Mouse (Mus musculus) liver, embryonic 11.5 days (tissue): ENCODE data around the gene Rinl. TPM values are rescaled to one million over a fixed set of nuclear protein-coding genes. Genes with fewer than 3 reads are reported as not detected.

ENCODE experiments used
- ATAC-seq: fragments of 200-750 bp; cut with Nextera tagmentation; replicated peaks from 2 replicates; pipeline ENCODE4 v1.8.0; 2017; ENCODE audit warnings: moderate number of reproducible peaks, mild to moderate bottlenecking, moderate TSS enrichment, moderate library complexity; ENCODE audit not compliant: low FRiP score
- DNase-seq: peaks from one replicate; pipeline ENCODE4 v3.0.0-alpha.2; 2017; ENCODE audit warnings: low spot score
- H3K27ac ChIP-seq: fragments of 300-500 bp; sonication (generic); 2 replicates; pipeline ENCODE4 v1.5.1; 2014; ENCODE audit warnings: mild to moderate bottlenecking, low read depth, low read length, control low read depth
- H3K27me3 ChIP-seq: fragments of 300-500 bp; sonication (generic); replicated peaks from 2 replicates; pipeline ENCODE4 v1.6.1; 2014; ENCODE audit warnings: low read length, mixed read lengths; ENCODE audit not compliant: control insufficient read depth, insufficient read depth
- H3K36me3 ChIP-seq: fragments of 300-500 bp; sonication (generic); 2 replicates; pipeline ENCODE4 v1.6.1; 2014; ENCODE audit warnings: mild to moderate bottlenecking, low read length, moderate library complexity, mixed read lengths; ENCODE audit not compliant: control insufficient read depth, insufficient read depth
- H3K4me1 ChIP-seq: fragments of 300-500 bp; sonication (generic); replicated peaks from 2 replicates; pipeline ENCODE4 v1.6.1; 2014; ENCODE audit warnings: low read length, mixed read lengths; ENCODE audit not compliant: control insufficient read depth, insufficient read depth
- H3K4me2 ChIP-seq: fragments of 300-500 bp; sonication (generic); 2 replicates; pipeline ENCODE4 v1.6.1; 2014; ENCODE audit warnings: mild to moderate bottlenecking, control low read depth, moderate library complexity
- H3K4me3 ChIP-seq: fragments of 300-500 bp; sonication (generic); 2 replicates; pipeline ENCODE4 v1.5.1; 2014; ENCODE audit warnings: low read depth, low read length, control low read depth
- H3K9ac ChIP-seq: fragments of 300-500 bp; sonication (generic); 2 replicates; pipeline ENCODE4 v1.6.1; 2014; ENCODE audit warnings: low read depth, low read length, control low read depth
- H3K9me3 ChIP-seq: fragments of 300-500 bp; sonication (generic); 2 replicates; pipeline ENCODE4 v1.6.1; 2016; ENCODE audit warnings: low read length, inconsistent platforms, mixed read lengths; ENCODE audit not compliant: control insufficient read depth
- WGBS: fragments of 180-500 bp; shearing (Covaris S2); extraction: QIAGEN DNeasy Blood & Tissue Kit; methylation state at CpG from one replicate; pipeline ENCODE4 v1.1.7; 2014; 5-methylcytosine and 5-hydroxymethylcytosine counted together
- polyA plus RNA-seq: library from polyadenylated mRNA; unstranded; fragments of >200 nt; fragmentation: Nextera tagmentation; extraction: Ambion mirVana; gene quantifications from 2 replicates; pipeline ENCODE4 v1.2.1, GENCODE M21; 2014

Rinl gene
- polyA plus RNA-seq, 1 experiment from 2014 or later: 23.1 TPM

- peaks cover 12% of the 10 kb centered on the region for H3K4me1 ChIP-seq
- DNase-seq: no peak
- H3K9me3 ChIP-seq: no peaks in the 10 kb centered on the region
- WGBS: 93% methylated on average over 9 of the region's 9 CpGs
- no peak overlapping the region for H3K4me2 ChIP-seq
- no peak overlapping the region for H3K27ac ChIP-seq
- H3K4me3 ChIP-seq: no peak overlapping the region
- ATAC-seq: no peak
- H3K27me3 ChIP-seq: no peaks in the 10 kb centered on the region
- H3K36me3 ChIP-seq: peaks cover 17% of the 10 kb centered on the region
- H3K9ac ChIP-seq: no peak overlapping the region
Measured at GRCm38 (mm10) chr7:28761907-28762306, 26.9 kb upstream of the Rinl start.

DNA sequence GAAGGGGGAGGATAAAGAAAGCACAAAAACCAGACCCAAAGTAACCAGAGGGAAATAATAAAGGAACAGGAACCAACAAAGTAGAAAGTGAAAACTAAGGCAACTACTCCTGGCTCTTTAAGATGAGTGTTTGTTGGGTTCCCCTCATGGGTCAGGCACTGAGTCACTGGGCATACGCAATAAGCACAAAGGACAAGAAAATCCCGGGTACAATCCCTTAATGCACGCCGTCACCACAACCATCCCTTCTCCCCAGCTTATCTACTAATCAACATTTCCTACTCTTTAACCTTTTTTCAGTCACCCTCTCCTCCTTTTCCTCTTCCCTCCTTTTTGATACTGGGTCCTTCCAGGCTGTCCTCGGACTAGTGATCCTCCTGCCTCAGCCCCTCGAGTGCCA, 23.6 kb upstream of the Rinl start:
- Histone ChIP-seq H3K4me3 (peak overlapping the region; percentile 66), H3K9me3 (no peaks in the 10 kb centered on the region), H3K27me3 (no peaks in the 10 kb centered on the region), H3K4me1 (peaks cover 27% of the 10 kb centered on the region), H3K36me3 (peaks cover 12% of the 10 kb centered on the region), H3K4me2 (peak overlapping the region; percentile 87), H3K9ac (peak overlapping the region; percentile 45; the same call in 1 of the 2 replicates), H3K27ac (no peak overlapping the region)
- DNase-seq (no peak), ATAC-seq (no peak)
- WGBS: 60% methylated on average over 6 of the region's 6 CpGs

GRCm38 (mm10) chr7:28766173-28766879, 22.4 kb upstream of the Rinl start, which contains the start of gene Sirt2:
Sirt2 (plus strand) TSS chr7:28766735.
- Histone ChIP-seq H3K4me2 (peak within 1 kb of the TSS; percentile 87), H3K9me3 (no peaks in the 10 kb centered on the region), H3K27ac (no peak within 1 kb of the TSS), H3K9ac (peak within 1 kb of the TSS; percentile 68), H3K4me1 (peaks cover 34% of the 10 kb centered on the region), H3K4me3 (peak within 1 kb of the TSS; percentile 66), H3K27me3 (no peaks in the 10 kb centered on the region), H3K36me3 (peaks cover 5% of the 10 kb centered on the region)
- DNase-seq (peak; percentile 94), ATAC-seq (peak; percentile 96)
- under 1% methylated on average over 45 of the region's 45 CpGs for WGBS

DNA sequence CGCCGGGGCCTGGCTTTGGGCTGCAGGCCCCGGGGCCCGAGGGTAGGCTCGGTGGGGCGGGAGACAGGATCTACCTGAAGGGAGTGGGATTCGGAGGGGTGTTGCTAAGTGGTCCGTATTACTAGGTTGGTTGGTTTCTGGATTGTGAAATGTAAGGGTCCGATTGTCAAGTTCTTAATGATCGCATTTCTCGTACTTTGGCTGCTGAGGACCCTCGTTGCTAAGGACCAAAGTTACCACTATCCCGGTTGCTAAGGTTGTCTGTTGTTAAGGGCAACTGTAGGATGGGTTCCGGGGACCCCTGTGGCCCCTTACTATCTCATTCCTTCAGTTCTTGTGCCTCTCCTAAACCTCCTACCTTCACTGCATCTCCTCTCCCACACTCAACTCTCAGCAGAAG, 21.9 kb upstream of the Rinl start:
- peak overlapping the region; percentile 68 for H3K9ac ChIP-seq
- H3K9me3 ChIP-seq: no peaks in the 10 kb centered on the region
- WGBS: 7% methylated on average over 14 of the region's 14 CpGs
- no peak overlapping the region for H3K27ac ChIP-seq
- H3K4me2 ChIP-seq: peak overlapping the region; percentile 87
- ATAC-seq (no peak), DNase-seq (no peak)
- H3K36me3 ChIP-seq: no peaks in the 10 kb centered on the region; the same call in 1 of the 2 replicates
- H3K4me3 ChIP-seq: peak overlapping the region; percentile 66
- H3K4me1 ChIP-seq: peaks cover 34% of the 10 kb centered on the region
- no peaks in the 10 kb centered on the region for H3K27me3 ChIP-seq

DNA sequence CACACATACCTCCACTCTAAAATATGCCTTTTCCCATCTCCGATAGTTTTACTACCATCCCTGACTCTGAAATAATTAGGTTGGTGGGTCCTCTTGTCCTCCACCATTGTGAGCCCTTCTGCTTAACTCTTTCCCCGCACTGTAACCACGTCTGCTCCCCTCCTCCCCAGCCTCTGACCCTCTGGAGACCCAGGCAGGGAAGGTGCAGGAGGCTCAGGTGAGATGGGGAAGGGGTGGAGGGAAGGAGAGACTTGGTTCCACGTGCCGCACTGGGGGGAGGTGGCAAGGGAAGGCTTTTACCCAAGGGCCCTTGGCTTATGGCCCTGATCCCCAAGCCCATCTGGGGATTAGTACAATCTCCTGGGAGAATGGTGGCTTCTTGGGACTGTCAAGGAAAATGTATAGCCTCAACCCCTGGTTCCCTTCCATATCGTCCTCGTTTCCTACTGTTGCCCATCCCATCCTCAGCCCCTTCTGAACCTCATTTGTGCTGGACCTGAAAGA, 21.3 kb upstream of the Rinl start, which contains the start of gene Nfkbib:
Nfkbib (minus strand) TSS at position 51 of the 504 bp plus-strand sequence.
- Histone ChIP-seq H3K27me3 (no peaks in the 10 kb centered on the region), H3K27ac (no peak within 1 kb of the TSS), H3K4me1 (peaks cover 34% of the 10 kb centered on the region), H3K9ac (peak within 1 kb of the TSS; percentile 68), H3K4me2 (peak within 1 kb of the TSS; percentile 87), H3K9me3 (no peaks in the 10 kb centered on the region), H3K36me3 (no peaks in the 10 kb centered on the region), H3K4me3 (peak within 1 kb of the TSS; percentile 66)
- DNase-seq (no peak), ATAC-seq (no peak)
- WGBS: 69% methylated on average over 7 of the region's 7 CpGs

- H3K27me3 ChIP-seq: no peaks in the 10 kb centered on the region
- 79% methylated on average over 9 of the region's 9 CpGs for WGBS
- no peaks in the 10 kb centered on the region for H3K9me3 ChIP-seq
- ATAC-seq (no peak), DNase-seq (no peak)
- H3K36me3 ChIP-seq: no peaks in the 10 kb centered on the region
- H3K4me2 ChIP-seq: no peak overlapping the region
- no peak overlapping the region for H3K9ac ChIP-seq
- H3K4me3 ChIP-seq: no peak overlapping the region
- H3K4me1 ChIP-seq: peaks cover 34% of the 10 kb centered on the region
- no peak overlapping the region for H3K27ac ChIP-seq
Measured at GRCm38 (mm10) chr7:28769414-28769958, 19.3 kb upstream of the Rinl start.

- no peaks in the 10 kb centered on the region; the same call in 1 of the 2 replicates for H3K36me3 ChIP-seq
- no peak overlapping the region for H3K27ac ChIP-seq
- H3K9ac ChIP-seq: no peak overlapping the region
- H3K27me3 ChIP-seq: no peaks in the 10 kb centered on the region
- peaks cover 27% of the 10 kb centered on the region for H3K4me1 ChIP-seq
- H3K4me2 ChIP-seq: 0 out of 2 replicates have a peak overlapping the region, but pooled peaks have one; percentile 0
- ATAC-seq (no peak), DNase-seq (no peak)
- WGBS: 55% methylated on average over 3 of the region's 3 CpGs
- no peak overlapping the region for H3K4me3 ChIP-seq
- H3K9me3 ChIP-seq: no peaks in the 10 kb centered on the region
Measured at GRCm38 (mm10) chr7:28770309-28770708, 18.5 kb upstream of the Rinl start.

- H3K27ac ChIP-seq: no peak overlapping the region
- peaks cover 22% of the 10 kb centered on the region for H3K4me1 ChIP-seq
- WGBS: 90% methylated on average over 11 of the region's 11 CpGs
- no peak for ATAC-seq
- no peaks in the 10 kb centered on the region; the same call in 1 of the 2 replicates for H3K36me3 ChIP-seq
- H3K4me3 ChIP-seq: no peak overlapping the region
- no peak overlapping the region for H3K4me2 ChIP-seq
- H3K9me3 ChIP-seq: no peaks in the 10 kb centered on the region
- DNase-seq: no peak
- H3K9ac ChIP-seq: no peak overlapping the region
- H3K27me3 ChIP-seq: no peaks in the 10 kb centered on the region
Measured at GRCm38 (mm10) chr7:28771867-28772266, 16.9 kb upstream of the Rinl start.
